Mouse (Mus musculus) MEL (cell line): ENCODE measurements around the gene Socs7.

Experiments used
- CTCF ChIP-seq, 3 experiments: IDR thresholded peaks in 2 of 3; conservative IDR thresholded peaks in 1 of 3; 2 replicates each; pipeline ENCODE4 v1.5.1; 2011 to 2012; ENCODE audit warnings: low read length in 3 of 3, low read depth in 2 of 3, mild to moderate bottlenecking in 2 of 3, improper control_type of control experiment in 1 of 3, inconsistent platforms in 1 of 3, mixed read lengths in 1 of 3, moderate library complexity in 1 of 3; ENCODE audit not compliant: control insufficient read depth in 1 of 3, insufficient read depth in 1 of 3, poor library complexity in 1 of 3, severe bottlenecking in 1 of 3
- EP300 ChIP-seq, 2 experiments: IDR thresholded peaks; 2 replicates each; pipeline ENCODE4 v1.6.1; 2011; ENCODE audit warnings: improper control_type of control experiment in 2 of 2, low read length in 2 of 2, low read depth in 1 of 2, mild to moderate bottlenecking in 1 of 2
- GATA1 ChIP-seq: IDR thresholded peaks from 2 replicates; pipeline ENCODE4 v1.6.1; 2011; ENCODE audit warnings: low read depth, low read length, improper control_type of control experiment
- KAT2A ChIP-seq: conservative IDR thresholded peaks from 2 replicates; pipeline ENCODE4 v1.6.1; 2012; ENCODE audit warnings: low read depth, low read length, improper control_type of control experiment, inconsistent platforms
- MAX ChIP-seq: IDR thresholded peaks from 2 replicates; pipeline ENCODE4 v1.6.1; 2011; ENCODE audit warnings: low read length, improper control_type of control experiment
- MAZ ChIP-seq: IDR thresholded peaks from 2 replicates; pipeline ENCODE4 v1.6.1; 2012; ENCODE audit warnings: low read depth, mild to moderate bottlenecking, inconsistent platforms, low read length, improper control_type of control experiment
- MYC ChIP-seq: IDR thresholded peaks from 2 replicates; pipeline ENCODE4 v1.6.1; 2011; ENCODE audit warnings: low read depth, mild to moderate bottlenecking, low read length, improper control_type of control experiment, moderate library complexity
- POLR2A ChIP-seq, 2 experiments: IDR thresholded peaks; 2 replicates each; pipeline ENCODE4 v1.6.1; 2011 to 2012; ENCODE audit warnings: low read length in 2 of 2, mild to moderate bottlenecking in 2 of 2, control low read depth in 1 of 2, improper control_type of control experiment in 1 of 2, low read depth in 1 of 2, moderate library complexity in 1 of 2; ENCODE audit not compliant: control insufficient read depth in 1 of 2, insufficient read depth in 1 of 2, poor library complexity in 1 of 2
- POLR2AphosphoS2 ChIP-seq: IDR thresholded peaks from 2 replicates; pipeline ENCODE4 v1.6.1; 2011; ENCODE audit warnings: low read length, improper control_type of control experiment
- SIN3A ChIP-seq: IDR thresholded peaks from 2 replicates; pipeline ENCODE4 v1.6.1; 2012; ENCODE audit warnings: low read length, improper control_type of control experiment, inconsistent platforms
- SMC3 ChIP-seq: IDR thresholded peaks from 2 replicates; pipeline ENCODE4 v1.6.1; 2011; ENCODE audit warnings: low read depth, low read length, improper control_type of control experiment
- UBTF ChIP-seq: IDR thresholded peaks from 2 replicates; pipeline ENCODE4 v1.6.1; 2012; ENCODE audit warnings: low read depth, mild to moderate bottlenecking, inconsistent platforms, low read length, improper control_type of control experiment, moderate library complexity, borderline replicate concordance; ENCODE audit not compliant: insufficient read depth
- ZC3H11A ChIP-seq: IDR thresholded peaks from 2 replicates; pipeline ENCODE4 v1.6.1; 2012; ENCODE audit warnings: low read depth, mild to moderate bottlenecking, inconsistent platforms, low read length, improper control_type of control experiment

DNA sequence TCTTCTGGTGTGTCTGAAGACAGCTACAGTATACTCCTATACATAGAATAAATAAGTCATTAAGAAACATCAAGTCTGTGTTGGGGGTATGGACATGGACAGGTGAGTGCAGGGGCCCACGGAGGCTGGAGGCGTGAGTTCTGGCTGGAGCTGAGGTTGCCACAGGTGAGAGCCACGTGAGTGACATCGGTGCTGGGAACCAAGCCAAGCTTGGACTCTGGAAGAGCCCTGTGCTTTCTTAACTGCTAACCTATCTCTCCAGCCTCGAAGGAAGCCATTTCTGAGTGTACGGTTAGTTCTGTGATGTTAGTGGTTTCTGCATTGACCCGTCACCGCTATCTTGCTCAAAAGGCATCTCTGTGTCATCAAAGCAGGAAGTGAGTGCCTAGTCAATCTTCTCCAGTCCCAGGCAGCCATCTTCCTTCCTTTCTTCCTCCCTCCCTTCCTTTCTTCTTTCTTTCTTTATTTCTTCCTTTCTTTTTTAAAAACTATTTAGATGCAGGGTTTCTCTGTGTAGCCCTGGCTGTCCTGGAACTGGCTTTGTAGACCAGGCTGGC, 70.7 kb downstream of the Socs7 start:
- TF ChIP-seq CTCF (IDR thresholded peaks at IDR 0.05 in 2 of 3, conservative IDR thresholded peaks at IDR 0.05 in 1 of 3; ENCODE audit: control insufficient read depth in 1 of 3, insufficient read depth in 1 of 3, low read depth in 2 of 3, low read length in 3 of 3, poor library complexity in 1 of 3, severe bottlenecking in 1 of 3), result peak in 1 of 3 experiments; percentile 24; a peak in 1 of 6 replicates
- TF ChIP-seq GATA1, result peak; percentile 64
- no peak for TF ChIP-seq MAZ
- no peak for TF ChIP-seq UBTF
- no peak for TF ChIP-seq ZC3H11A
- no peak for TF ChIP-seq SMC3
- no peak for TF ChIP-seq POLR2AphosphoS2
- TF ChIP-seq KAT2A, result no peak
- no peak for TF ChIP-seq MAX
- TF ChIP-seq MYC, result 0 out of 2 replicates have a peak, but pooled peaks have one; percentile 12
- peak; percentile 34 to 61 for TF ChIP-seq EP300 (IDR thresholded peaks at IDR 0.05; ENCODE audit: low read depth in 1 of 2, low read length in 2 of 2)
- no peak; the same call in 1 of the 2 replicates for TF ChIP-seq SIN3A
- peak in 1 of 2 experiments; percentile 28; a peak in 1 of 4 replicates for TF ChIP-seq POLR2A (IDR thresholded peaks at IDR 0.05; ENCODE audit: control insufficient read depth in 1 of 2, insufficient read depth in 1 of 2, low read depth in 1 of 2, low read length in 2 of 2, poor library complexity in 1 of 2)
